8 mouse cellular contexts compared by ENCODE assay signal in the genomic region with DNA sequence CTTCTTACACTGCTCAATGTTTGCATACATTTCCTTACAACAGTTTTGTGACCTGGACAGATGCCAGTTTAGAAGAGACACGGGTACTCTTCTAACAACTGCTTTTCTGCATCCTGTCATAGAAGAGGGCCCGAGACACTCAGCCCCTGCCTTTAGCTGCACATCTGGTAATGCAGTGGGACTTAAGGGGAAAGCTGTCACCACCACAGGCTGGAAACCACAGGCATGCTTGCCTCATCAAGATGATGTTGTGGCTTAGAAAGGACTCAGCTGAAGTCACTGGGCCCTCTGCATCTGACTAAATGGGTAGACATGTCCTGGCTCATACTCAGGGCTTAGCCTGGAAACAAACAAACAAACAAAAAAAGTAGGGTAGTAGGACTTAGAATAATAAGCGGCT. TPM values are rescaled to one million over a fixed set of nuclear protein-coding genes. Genes with fewer than 3 reads are reported as not detected.
DNase-seq lines count a peak whose midpoint lies in the region; ATAC-seq and TF ChIP-seq lines count a peak whose summit lies in the region.
"Had no signal": no experiment of that assay in that cellular context is flagged by ENCODE, and none has a peak within 500 bp of the region (broad histone marks: within the 10 kb centered on the region; RNA-seq: fewer than 3 reads in every experiment).

No protein-coding gene starts in this region.

- H3K9me3 ChIP-seq in midbrain, embryonic 10.5 days (replicated peaks) = no peaks in the 10 kb centered on the region
- no peaks in the 10 kb centered on the region for H3K9me3 ChIP-seq in midbrain, postnatal 0 days (ENCODE audit: low read length)
- H3K9me3 ChIP-seq in forebrain, embryonic 12.5 days = no peaks in the 10 kb centered on the region
- H3K9me3 ChIP-seq in liver, embryonic 16.5 days (replicated peaks; ENCODE audit: control insufficient read depth, low read length) = no peaks in the 10 kb centered on the region

- no peak for DNase-seq in midbrain, embryonic 10.5 days (ENCODE audit: low spot score)
- DNase-seq in midbrain, postnatal 0 days (ENCODE audit: low spot score) = no peak
- no peak for DNase-seq in adrenal gland, postnatal 4 days (ENCODE audit: low spot score in 2 of 2)
- no peak for DNase-seq in adrenal gland, postnatal 14 days

- no peak for ATAC-seq in midbrain, postnatal 0 days (ENCODE audit: low FRiP score)
- ATAC-seq in forebrain, embryonic 12.5 days (ENCODE audit: low FRiP score) = no peak
- ATAC-seq in liver, embryonic 16.5 days (ENCODE audit: low read depth) = no peak
- no peak for ATAC-seq in frontal cortex, adult (ENCODE audit: low TSS enrichment)

- H3K4me2 ChIP-seq in midbrain, postnatal 0 days (ENCODE audit: low read depth, low read length, poor library complexity, severe bottlenecking) = no peak overlapping the region
- no peak overlapping the region for H3K4me2 ChIP-seq in forebrain, embryonic 12.5 days
- no peak overlapping the region for H3K4me2 ChIP-seq in liver, embryonic 16.5 days (ENCODE audit: low read depth, low read length)

- no peak overlapping the region for H3K4me3 ChIP-seq in midbrain, embryonic 10.5 days
- H3K4me3 ChIP-seq in midbrain, postnatal 0 days (ENCODE audit: low read depth, low read length) = no peak overlapping the region
- H3K4me3 ChIP-seq in forebrain, embryonic 12.5 days (replicated peaks) = no peak overlapping the region
- no peak overlapping the region for H3K4me3 ChIP-seq in liver, embryonic 16.5 days (ENCODE audit: low read depth, low read length)
- H3K4me3 ChIP-seq: erythroblast, embryonic 14.5 days had no signal

- peak overlapping the region; percentile 94 for H3K27ac ChIP-seq in midbrain, embryonic 10.5 days (replicated peaks)
- H3K27ac ChIP-seq in midbrain, postnatal 0 days (ENCODE audit: low read depth, low read length) = no peak overlapping the region
- peak overlapping the region; percentile 89 for H3K27ac ChIP-seq in forebrain, embryonic 12.5 days
- peak overlapping the region; percentile 67 for H3K27ac ChIP-seq in liver, embryonic 16.5 days (ENCODE audit: low read length)

- TF ChIP-seq CTCF in midbrain, postnatal 0 days (IDR thresholded peaks at IDR 0.05) = no peak

- 69% methylated on average over 3 of the region's 3 CpGs for WGBS in midbrain, embryonic 10.5 days
- WGBS in midbrain, postnatal 0 days = 68% methylated on average over 3 of the region's 3 CpGs
- 71% methylated on average over 3 of the region's 3 CpGs for WGBS in forebrain, embryonic 12.5 days
- WGBS in liver, embryonic 16.5 days (ENCODE audit: insufficient replicate concordance) = 34% methylated on average over 3 of the region's 3 CpGs

- no peak overlapping the region for H3K9ac ChIP-seq in midbrain, postnatal 0 days (replicated peaks; ENCODE audit: low read length, poor library complexity, severe bottlenecking)
- no peak overlapping the region for H3K9ac ChIP-seq in forebrain, embryonic 12.5 days
- no peak overlapping the region for H3K9ac ChIP-seq in liver, embryonic 16.5 days (ENCODE audit: low read depth, low read length)

- no peaks in the 10 kb centered on the region; the same call in 1 of the 2 replicates for H3K27me3 ChIP-seq in midbrain, embryonic 10.5 days (ENCODE audit: low read depth, poor library complexity, severe bottlenecking)
- H3K27me3 ChIP-seq in midbrain, postnatal 0 days (ENCODE audit: insufficient read depth, low read length) = no peaks in the 10 kb centered on the region
- 0 out of 2 replicates have a peak, but pooled peaks cover 3% of the 10 kb centered on the region for H3K27me3 ChIP-seq in forebrain, embryonic 12.5 days
- no peaks in the 10 kb centered on the region for H3K27me3 ChIP-seq in liver, embryonic 16.5 days (ENCODE audit: control insufficient read depth, insufficient read depth, low read depth, low read length)

- H3K36me3 ChIP-seq in midbrain, embryonic 10.5 days = no peaks in the 10 kb centered on the region
- no peaks in the 10 kb centered on the region for H3K36me3 ChIP-seq in midbrain, postnatal 0 days (ENCODE audit: insufficient read depth, low read length)
- no peaks in the 10 kb centered on the region for H3K36me3 ChIP-seq in forebrain, embryonic 12.5 days (replicated peaks)
- no peaks in the 10 kb centered on the region for H3K36me3 ChIP-seq in liver, embryonic 16.5 days (ENCODE audit: control insufficient read depth, insufficient read depth)

- peaks cover 58% of the 10 kb centered on the region for H3K4me1 ChIP-seq in midbrain, embryonic 10.5 days
- 0 out of 2 replicates have a peak, but pooled peaks cover 7% of the 10 kb centered on the region for H3K4me1 ChIP-seq in midbrain, postnatal 0 days (ENCODE audit: insufficient read depth, low read length)
- peaks cover 48% of the 10 kb centered on the region for H3K4me1 ChIP-seq in forebrain, embryonic 12.5 days
- peaks cover 52% of the 10 kb centered on the region for H3K4me1 ChIP-seq in liver, embryonic 16.5 days (ENCODE audit: control insufficient read depth, low read depth, low read length)

RNA-seq across cellular contexts. Expression of gene Fignl1, which starts 12.0 kb away (rescaled TPM):
- polyA plus RNA-seq in midbrain, embryonic 10.5 days (2016; fragmentation: Nextera tagmentation; extraction: Ambion mirVana) = 103 and 112 TPM in 2 replicates
- 4.4 and 5.2 TPM in 2 replicates for total RNA-seq in midbrain, postnatal 0 days (2014; rRNA removed)
- polyA plus RNA-seq in midbrain, postnatal 0 days (2015; fragmentation: Nextera tagmentation; extraction: Ambion mirVana) = 2.2 and 3.7 TPM in 2 replicates
- polyA plus RNA-seq in forebrain, embryonic 12.5 days (2016; fragmentation: Nextera tagmentation; extraction: Ambion mirVana) = 76.3 and 80.5 TPM in 2 replicates
- polyA plus RNA-seq in liver, embryonic 16.5 days (2015; fragmentation: Nextera tagmentation; extraction: Ambion mirVana) = 76.2 and 90.8 TPM in 2 replicates
- 10 to 100 TPM; 17.9 to 18.2 TPM for total RNA-seq in adrenal gland, postnatal 4 days (2021)
- total RNA-seq in adrenal gland, postnatal 14 days (2021) = 8.0 and 9.2 TPM in 2 replicates

Comparison
In these comparisons a context has a peak if more than half of its experiments do, and no peak if none do; other contexts are left out.
1. RNA of gene Fignl1, which starts 12.0 kb away (polyA plus RNA-seq): 103 to 112 TPM in midbrain, embryonic 10.5 days, 76.3 to 80.5 TPM in forebrain, embryonic 12.5 days and 76.2 to 90.8 TPM in liver, embryonic 16.5 days; 2.2 to 3.7 TPM in midbrain, postnatal 0 days; every median in the first group is over 10 times any median in the second.